Mouse (Mus musculus) neural tube, embryonic 13.5 days (tissue): ENCODE measurements around the gene Tmem130. TPM values are rescaled to one million over a fixed set of nuclear protein-coding genes. Genes with fewer than 3 reads are reported as not detected.
A peak's percentile ranks its signal among the peaks of the same experiment; 100 is the strongest.
"Not testable (repeated sequence)": the region's sequence is repeated elsewhere in the genome, so short reads cannot be mapped to it uniquely, and the experiment has no call there.

ENCODE experiments used
- ATAC-seq: fragments of 200-750 bp; cut with Nextera tagmentation; 2 replicates; pipeline ENCODE4 v1.8.0; 2017; ENCODE audit warnings: low read depth, mild to moderate bottlenecking, moderate TSS enrichment, moderate library complexity
- H3K27ac ChIP-seq: fragments of 300-500 bp; sonication (generic); replicated peaks from 2 replicates; pipeline ENCODE4 v1.5.1; 2015; ENCODE audit warnings: moderate library complexity, mild to moderate bottlenecking, inconsistent platforms
- H3K27me3 ChIP-seq: fragments of 300-500 bp; sonication (generic); 2 replicates; pipeline ENCODE4 v1.6.1; 2015; ENCODE audit warnings: mild to moderate bottlenecking, inconsistent platforms
- H3K36me3 ChIP-seq: fragments of 300-500 bp; sonication (generic); 2 replicates; pipeline ENCODE4 v1.6.1; 2015; ENCODE audit warnings: mild to moderate bottlenecking, inconsistent platforms
- H3K4me1 ChIP-seq: fragments of 300-500 bp; sonication (generic); replicated peaks from 2 replicates; pipeline ENCODE4 v1.6.1; 2015; ENCODE audit warnings: inconsistent platforms
- H3K4me2 ChIP-seq: fragments of 300-500 bp; sonication (generic); 2 replicates; pipeline ENCODE4 v1.6.1; 2015; ENCODE audit warnings: inconsistent platforms, mild to moderate bottlenecking, moderate library complexity
- H3K4me3 ChIP-seq: fragments of 300-500 bp; sonication (generic); 2 replicates; pipeline ENCODE4 v1.5.1; 2015; ENCODE audit warnings: mild to moderate bottlenecking, inconsistent platforms
- H3K9ac ChIP-seq: fragments of 300-500 bp; sonication (generic); 2 replicates; pipeline ENCODE4 v1.6.1; 2015; ENCODE audit warnings: moderate library complexity, mild to moderate bottlenecking, inconsistent platforms
- H3K9me3 ChIP-seq: fragments of 300-500 bp; sonication (generic); 2 replicates; pipeline ENCODE4 v1.6.1; 2016; ENCODE audit warnings: inconsistent platforms
- WGBS: fragments of 180-500 bp; shearing (Covaris S2); methylation state at CpG from one replicate; pipeline ENCODE4 v1.1.7; 2015; 5-methylcytosine and 5-hydroxymethylcytosine counted together
- polyA plus RNA-seq: library from polyadenylated mRNA; unstranded; fragments of >200 nt; fragmentation: Nextera tagmentation; extraction: Ambion mirVana; gene quantifications from 2 replicates; pipeline ENCODE4 v1.2.1, GENCODE M21; 2015

The Tmem130 gene
- polyA plus RNA-seq, 1 experiment from 2014 or later, result 179 TPM

DNA sequence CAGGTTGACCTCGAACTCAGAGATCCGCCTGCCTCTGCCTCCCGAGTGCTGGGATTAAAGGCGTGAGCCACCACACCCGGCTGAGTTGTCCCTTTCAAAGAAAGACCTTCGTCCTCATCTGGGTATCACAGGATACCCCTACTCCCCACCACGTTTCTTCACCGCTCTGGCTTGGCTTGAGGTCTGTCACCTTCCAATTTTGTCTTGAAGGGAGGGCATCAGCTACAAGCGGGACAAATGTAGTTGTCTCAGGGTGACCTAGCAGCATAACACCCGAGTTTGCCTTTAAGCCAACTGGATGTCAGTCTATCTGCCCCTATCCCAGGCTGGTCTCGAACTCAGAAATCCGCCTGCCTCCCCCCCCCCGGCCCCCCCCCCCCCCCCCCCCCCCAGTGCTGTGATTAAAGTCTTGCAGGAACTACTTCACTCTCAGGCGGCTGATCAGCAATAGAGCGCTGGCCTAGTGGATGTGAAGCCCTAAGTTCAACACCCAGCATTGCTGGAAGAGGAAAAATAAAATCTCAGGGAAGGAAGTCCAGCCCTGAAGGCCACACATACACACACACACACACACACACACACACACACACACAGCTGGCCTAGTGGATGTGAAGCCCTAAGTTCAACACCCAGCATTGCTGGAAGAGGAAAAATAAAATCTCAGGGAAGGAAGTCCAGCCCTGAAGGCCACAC is 5.6 kb upstream of the Tmem130 start, which contains the start of gene Trrap:
Trrap (plus strand) TSS at position 627 of the 693 bp plus-strand sequence.
- H3K36me3 ChIP-seq, result peaks cover 18% of the 10 kb centered on the region
- ATAC-seq, result peak; percentile 9; the same call in 1 of the 2 replicates

DNA sequence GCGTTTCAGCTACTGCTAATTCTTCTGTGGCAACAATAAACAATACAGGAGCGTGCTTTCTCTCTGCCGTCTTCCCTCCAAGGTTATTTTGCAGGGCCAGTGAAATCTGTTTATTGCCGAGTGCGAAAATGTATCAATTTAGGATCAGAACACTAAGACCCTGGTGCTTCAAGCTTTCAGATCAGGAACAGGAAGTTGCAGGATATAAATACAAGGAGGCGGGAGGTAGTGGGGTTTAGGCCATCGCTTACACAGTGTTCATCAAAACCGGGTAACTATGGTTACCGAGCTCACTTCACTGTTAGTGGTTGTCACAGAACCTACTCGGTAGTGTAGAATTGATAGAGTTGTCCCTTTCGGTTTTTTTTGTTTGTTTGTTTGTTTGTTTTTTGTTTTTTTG is 5.0 kb upstream of the Tmem130 start:
- H3K4me1 ChIP-seq, result peaks cover 18% of the 10 kb centered on the region
- H3K9me3 ChIP-seq, result no peaks in the 10 kb centered on the region
- H3K27ac ChIP-seq, result no peak overlapping the region
- H3K9ac ChIP-seq, result no peak overlapping the region
- 86% methylated on average over 11 of the region's 11 CpGs for WGBS
- no peak overlapping the region for H3K4me3 ChIP-seq
- H3K27me3 ChIP-seq, result peaks cover 11% of the 10 kb centered on the region
- no peak overlapping the region for H3K4me2 ChIP-seq
- ATAC-seq, result no peak
- peaks cover 13% of the 10 kb centered on the region for H3K36me3 ChIP-seq

More for the DNA sequence above, 5.6 kb upstream of the Tmem130 start, which contains the start of gene Trrap:
- H3K9me3 ChIP-seq, H3K27me3 ChIP-seq: not testable (repeated sequence)
- Histone ChIP-seq H3K4me1 (peaks cover 16% of the 10 kb centered on the region), H3K4me3 (peak within 1 kb of the TSS; percentile 86), H3K9ac (peak within 1 kb of the TSS; percentile 95), H3K4me2 (peak within 1 kb of the TSS; percentile 74), H3K27ac (peak within 1 kb of the TSS; percentile 97)
- WGBS, result 88% methylated on average over 11 of the region's 15 CpGs

DNA sequence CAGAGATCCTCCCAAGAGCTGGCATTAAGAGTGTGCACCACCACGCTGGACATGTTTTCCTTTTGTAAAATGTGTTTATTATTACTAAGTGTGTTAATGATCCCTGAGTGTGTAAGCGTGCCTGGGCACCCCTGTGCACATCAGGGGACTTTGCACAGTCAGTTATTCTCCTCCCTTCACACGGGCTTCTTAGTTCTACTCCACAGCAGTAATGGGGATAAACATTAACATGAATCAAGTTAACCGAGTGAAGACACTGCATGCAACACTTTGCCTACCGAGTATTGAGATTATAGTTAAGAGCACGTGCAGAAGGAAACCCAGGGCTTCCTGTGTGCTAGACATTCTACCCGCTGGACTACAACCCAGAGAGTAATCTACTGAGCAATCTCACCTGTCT is 4.4 kb upstream of the Tmem130 start:
- WGBS, result 77% methylated on average over 7 of the region's 7 CpGs
- H3K4me1 ChIP-seq, result peaks cover 23% of the 10 kb centered on the region
- H3K9ac ChIP-seq, result no peak overlapping the region
- no peak overlapping the region for H3K4me3 ChIP-seq
- no peak overlapping the region for H3K4me2 ChIP-seq
- H3K36me3 ChIP-seq, result peaks cover 7% of the 10 kb centered on the region
- no peak for ATAC-seq
- peaks cover 16% of the 10 kb centered on the region for H3K27me3 ChIP-seq
- H3K9me3 ChIP-seq, result no peaks in the 10 kb centered on the region
- no peak overlapping the region for H3K27ac ChIP-seq

DNA sequence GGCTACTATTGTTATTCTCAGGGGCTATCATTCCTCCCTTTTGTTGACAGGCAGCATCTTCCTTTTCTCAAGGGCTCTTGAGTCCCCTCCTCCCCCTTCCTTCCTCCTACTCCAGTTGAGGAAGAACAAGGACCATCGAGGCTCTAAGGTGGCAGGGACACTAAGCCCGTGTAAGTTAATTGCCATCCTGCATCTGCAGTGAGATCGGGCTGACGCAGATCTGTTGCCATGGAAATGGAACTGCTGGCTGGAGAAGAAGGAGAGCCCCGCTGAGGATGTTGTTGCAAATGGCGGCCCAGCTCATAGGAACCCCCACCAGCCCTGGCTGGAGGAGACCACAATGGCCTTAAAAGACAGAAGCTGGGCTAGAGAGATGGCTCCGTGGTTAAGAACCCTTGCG is 3.2 kb downstream of the Tmem130 start:
- peak overlapping the region; percentile 61 for H3K4me2 ChIP-seq
- H3K9me3 ChIP-seq, result no peaks in the 10 kb centered on the region
- peak overlapping the region; percentile 7; the same call in 1 of the 2 replicates for H3K4me3 ChIP-seq
- peak overlapping the region; percentile 81 for H3K27ac ChIP-seq
- whole genome bisulfite sequencing, result 8% methylated on average over 8 of the region's 8 CpGs
- H3K4me1 ChIP-seq, result peaks cover 39% of the 10 kb centered on the region
- H3K9ac ChIP-seq, result peak overlapping the region; percentile 27
- 0 out of 2 replicates have a peak, but pooled peaks cover 14% of the 10 kb centered on the region for H3K36me3 ChIP-seq
- ATAC-seq, result 0 out of 2 replicates have a peak, but pooled peaks have one; percentile 16
- peaks cover 20% of the 10 kb centered on the region for H3K27me3 ChIP-seq

DNA sequence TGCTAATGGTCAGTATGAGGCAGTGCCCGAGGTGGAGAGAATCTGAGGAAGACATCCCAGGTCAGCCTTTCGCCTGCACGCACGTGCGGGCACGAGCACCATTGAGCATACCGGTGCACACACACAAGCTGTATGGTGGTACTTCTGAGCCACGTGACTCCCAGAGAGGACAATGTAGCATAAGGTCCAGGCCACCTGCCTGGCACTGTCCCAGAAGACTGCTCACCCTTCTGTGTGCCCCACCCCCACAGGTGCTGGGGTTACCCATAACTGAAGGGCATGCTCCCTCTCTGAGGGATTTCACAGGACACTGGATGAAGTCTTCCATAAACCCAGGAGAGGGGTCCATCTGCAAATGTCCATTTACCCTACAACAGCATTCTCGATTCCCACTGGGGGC is 4.2 kb downstream of the Tmem130 start:
- no peak overlapping the region for H3K4me3 ChIP-seq
- no peak for ATAC-seq
- H3K27ac ChIP-seq, result no peak overlapping the region

DNA sequence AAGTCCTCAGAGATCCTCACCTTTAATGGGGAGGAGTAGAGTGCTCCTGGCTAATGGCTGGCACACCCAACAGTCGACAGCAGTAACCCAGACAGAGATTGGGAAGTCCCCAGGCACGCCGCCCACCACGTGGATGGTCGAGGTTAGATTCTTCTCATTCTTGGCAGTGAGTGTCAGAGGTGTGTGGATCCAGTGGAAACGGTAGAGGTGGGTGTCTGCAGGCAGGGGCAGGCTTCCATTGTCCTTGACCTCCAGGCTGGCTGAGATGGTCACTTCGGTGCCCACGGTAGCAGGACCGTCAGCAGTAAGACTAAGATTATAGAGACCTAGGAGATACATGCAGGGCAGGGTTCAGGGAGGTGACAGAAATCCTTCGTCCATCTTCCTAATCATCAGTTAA is 6.4 kb downstream of the Tmem130 start:
- Histone ChIP-seq H3K27ac (no peak overlapping the region), H3K9me3 (no peaks in the 10 kb centered on the region), H3K4me1 (peaks cover 28% of the 10 kb centered on the region), H3K9ac (no peak overlapping the region), H3K27me3 (no peaks in the 10 kb centered on the region), H3K4me2 (no peak overlapping the region), H3K36me3 (peaks cover 22% of the 10 kb centered on the region), H3K4me3 (no peak overlapping the region)
- ATAC-seq, result no peak
- WGBS, result 80% methylated on average over 10 of the region's 10 CpGs

More for the DNA sequence above, 4.2 kb downstream of the Tmem130 start:
- Histone ChIP-seq H3K36me3 (0 out of 2 replicates have a peak, but pooled peaks cover 14% of the 10 kb centered on the region), H3K4me1 (peaks cover 39% of the 10 kb centered on the region), H3K9ac (no peak overlapping the region), H3K27me3 (peaks cover 16% of the 10 kb centered on the region), H3K4me2 (no peak overlapping the region), H3K9me3 (no peaks in the 10 kb centered on the region)
- WGBS, result 90% methylated on average over 9 of the region's 9 CpGs

DNA sequence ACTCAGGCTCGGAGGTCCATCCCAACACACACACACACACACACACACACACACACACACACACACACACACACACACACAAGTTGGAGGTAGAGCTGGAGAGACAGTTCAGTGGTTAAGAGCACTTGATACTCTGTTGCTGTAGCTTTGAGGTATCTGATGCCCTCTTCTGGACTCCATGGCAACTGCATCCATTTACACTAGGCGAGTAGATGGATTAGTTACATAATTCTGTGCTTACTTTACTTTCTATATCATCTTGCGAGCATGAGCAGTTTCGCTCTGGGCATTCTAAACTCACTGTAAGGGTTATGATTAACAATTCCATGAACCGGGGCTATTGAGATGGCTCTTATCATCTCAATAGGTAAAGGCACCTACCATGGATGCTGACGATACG is 8.6 kb downstream of the Tmem130 start:
- no peak overlapping the region for H3K4me3 ChIP-seq
- no peaks in the 10 kb centered on the region for H3K27me3 ChIP-seq
- no peak overlapping the region for H3K4me2 ChIP-seq
- 75% methylated on average over 7 of the region's 7 CpGs for WGBS
- H3K9me3 ChIP-seq, result no peaks in the 10 kb centered on the region
- H3K36me3 ChIP-seq, result peaks cover 43% of the 10 kb centered on the region
- no peak for ATAC-seq
- peaks cover 6% of the 10 kb centered on the region for H3K4me1 ChIP-seq
- no peak overlapping the region for H3K27ac ChIP-seq
- H3K9ac ChIP-seq, result no peak overlapping the region

DNA sequence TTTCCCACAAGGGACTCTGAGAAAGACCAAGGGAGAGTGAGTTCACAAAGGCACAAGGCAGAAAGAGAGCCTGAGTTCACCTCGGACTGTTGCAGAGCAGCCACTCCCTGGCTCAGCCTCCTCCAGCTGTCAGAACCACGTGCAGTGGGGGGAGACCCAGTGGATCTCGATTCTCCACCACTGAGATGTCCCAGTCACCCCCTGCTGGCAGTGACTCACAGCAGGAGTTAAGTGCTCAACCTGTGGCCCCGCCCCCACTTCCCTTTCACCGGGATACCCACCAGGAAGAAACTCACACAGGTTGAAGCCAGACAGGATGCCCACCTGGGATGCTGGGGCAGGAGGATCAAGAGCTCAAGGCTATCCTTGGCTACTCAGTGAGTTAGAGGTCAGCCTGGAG is 9.2 kb downstream of the Tmem130 start:
- no peak overlapping the region for H3K4me2 ChIP-seq
- peaks cover under 1% of the 10 kb centered on the region; the same call in 1 of the 2 replicates for H3K4me1 ChIP-seq
- no peaks in the 10 kb centered on the region for H3K27me3 ChIP-seq
- ATAC-seq, result no peak
- no peak overlapping the region for H3K4me3 ChIP-seq
- H3K36me3 ChIP-seq, result peaks cover 47% of the 10 kb centered on the region
- H3K27ac ChIP-seq, result no peak overlapping the region
- no peak overlapping the region for H3K9ac ChIP-seq
- no peaks in the 10 kb centered on the region for H3K9me3 ChIP-seq
- 24% methylated on average over 5 of the region's 5 CpGs for WGBS

DNA sequence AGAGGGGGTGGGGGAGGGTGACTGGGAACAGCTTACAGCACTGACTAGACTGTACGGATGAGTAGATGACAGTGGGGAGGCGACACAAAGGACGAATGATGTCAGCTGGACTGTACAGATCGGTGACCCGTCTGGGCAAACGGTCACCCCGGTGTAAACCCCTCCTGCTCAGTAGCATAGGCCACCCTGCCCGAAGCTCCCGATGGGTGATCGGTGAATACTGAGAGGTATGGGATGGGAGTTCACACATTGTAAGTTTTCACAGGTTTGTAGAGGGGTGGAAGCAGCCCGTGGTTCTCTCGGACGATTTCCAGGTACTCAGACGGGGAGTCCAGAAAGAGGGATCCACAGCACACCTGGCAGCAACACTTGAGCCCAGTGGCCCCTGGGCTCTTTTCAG is 24.5 kb downstream of the Tmem130 start:
- no peak overlapping the region for H3K9ac ChIP-seq
- H3K9me3 ChIP-seq, result no peaks in the 10 kb centered on the region
- H3K4me3 ChIP-seq, result no peak overlapping the region
- no peaks in the 10 kb centered on the region for H3K27me3 ChIP-seq
- no peaks in the 10 kb centered on the region for H3K4me1 ChIP-seq
- no peak overlapping the region for H3K4me2 ChIP-seq
- peaks cover 36% of the 10 kb centered on the region for H3K36me3 ChIP-seq
- no peak for ATAC-seq
- no peak overlapping the region for H3K27ac ChIP-seq
- WGBS, result 91% methylated on average over 14 of the region's 14 CpGs

DNA sequence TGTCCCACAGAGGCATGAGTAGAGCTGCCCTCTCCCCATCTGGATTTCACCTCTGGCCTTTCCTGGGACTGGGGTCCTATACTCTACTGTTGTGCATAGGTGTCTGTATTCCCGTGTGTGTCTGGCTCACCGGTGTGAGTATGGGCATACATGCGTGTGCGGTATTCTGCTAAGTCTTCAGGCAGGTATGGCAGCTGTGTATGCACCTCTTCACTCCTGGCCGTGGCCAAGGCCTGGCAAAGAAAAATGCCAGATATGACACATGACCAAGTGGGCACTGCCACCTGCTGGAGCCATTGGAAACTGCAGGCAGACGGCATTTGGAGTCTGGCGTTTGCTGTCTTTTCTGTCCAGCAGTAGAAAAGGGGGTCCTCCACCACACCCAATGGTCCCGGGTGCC is 26.7 kb downstream of the Tmem130 start:
- no peak overlapping the region for H3K4me2 ChIP-seq
- ATAC-seq, result peak; percentile 30; the same call in 1 of the 2 replicates
- no peaks in the 10 kb centered on the region for H3K27me3 ChIP-seq
- 0 out of 2 replicates have a peak, but pooled peaks cover 2% of the 10 kb centered on the region for H3K9me3 ChIP-seq
- H3K4me1 ChIP-seq, result no peaks in the 10 kb centered on the region
- 28% methylated on average over 8 of the region's 8 CpGs for WGBS
- H3K36me3 ChIP-seq, result peaks cover 16% of the 10 kb centered on the region
- no peak overlapping the region for H3K27ac ChIP-seq
- H3K9ac ChIP-seq, result no peak overlapping the region
- no peak overlapping the region for H3K4me3 ChIP-seq

DNA sequence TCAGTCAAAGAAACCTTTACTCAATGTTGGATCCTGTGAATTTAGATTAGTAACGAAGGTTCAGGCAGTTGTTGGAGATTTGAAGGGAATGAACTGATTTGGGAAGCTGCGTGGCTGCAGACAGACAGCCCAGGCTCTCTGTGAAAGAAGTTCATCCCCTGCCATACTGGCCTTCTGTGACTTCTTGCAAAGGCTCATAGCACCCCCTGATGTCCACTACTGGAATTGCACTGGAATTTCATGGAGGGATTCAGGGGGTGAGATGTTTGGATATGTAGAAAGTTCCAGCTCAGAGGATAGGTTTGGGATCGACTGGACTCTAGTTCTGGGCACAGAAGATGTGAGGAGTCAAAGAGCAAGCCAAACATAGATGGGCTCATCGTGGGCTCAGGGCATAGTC is 27.7 kb downstream of the Tmem130 start:
- Histone ChIP-seq H3K4me1 (no peaks in the 10 kb centered on the region), H3K9me3 (0 out of 2 replicates have a peak, but pooled peaks cover 2% of the 10 kb centered on the region), H3K4me2 (no peak overlapping the region), H3K4me3 (no peak overlapping the region), H3K27me3 (0 out of 2 replicates have a peak, but pooled peaks cover 2% of the 10 kb centered on the region), H3K27ac (no peak overlapping the region), H3K36me3 (peaks cover 8% of the 10 kb centered on the region), H3K9ac (no peak overlapping the region)
- WGBS, result 26% methylated on average over 4 of the region's 4 CpGs
- ATAC-seq, result no peak

DNA sequence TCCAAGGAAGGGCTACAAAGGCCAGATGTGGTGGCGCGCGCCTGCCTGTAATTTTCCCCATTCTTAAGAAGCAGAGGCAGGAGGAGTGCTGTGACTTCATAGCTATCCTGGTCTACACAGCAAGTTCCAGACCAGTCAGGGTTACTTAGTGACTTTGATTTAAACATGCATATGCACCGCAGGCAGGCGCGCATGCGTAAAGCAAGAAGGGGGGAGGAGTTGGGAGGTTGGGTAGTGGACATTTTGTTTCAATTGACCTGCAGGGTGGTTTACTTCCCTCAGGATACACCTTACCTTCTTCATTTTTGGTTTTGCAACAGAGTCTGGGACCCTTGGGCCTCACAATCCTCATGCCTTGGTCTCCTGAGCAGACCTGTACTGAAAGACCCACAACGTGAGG is 32.4 kb downstream of the Tmem130 start:
- ATAC-seq, result no peak
- no peak overlapping the region for H3K4me3 ChIP-seq
- no peak overlapping the region for H3K9ac ChIP-seq
- no peak overlapping the region for H3K4me2 ChIP-seq
- H3K27ac ChIP-seq, result no peak overlapping the region
- H3K9me3 ChIP-seq, result 0 out of 2 replicates have a peak, but pooled peaks cover 2% of the 10 kb centered on the region
- H3K4me1 ChIP-seq, result no peaks in the 10 kb centered on the region
- peaks cover 17% of the 10 kb centered on the region; the same call in 1 of the 2 replicates for H3K27me3 ChIP-seq
- WGBS, result 81% methylated on average over 8 of the region's 8 CpGs
- no peaks in the 10 kb centered on the region for H3K36me3 ChIP-seq
